Mouse (Mus musculus) liver, postnatal 0 days (tissue): Measurements from ENCODE around the gene Pawr. TPM values are rescaled to one million over a fixed set of nuclear protein-coding genes. Genes with fewer than 3 reads are reported as not detected.

Experiments used
- ATAC-seq: fragments of 200-750 bp; cut with Nextera tagmentation; 2 replicates; pipeline ENCODE4 v1.8.0; 2017; ENCODE audit warnings: mild to moderate bottlenecking, moderate library complexity
- DNase-seq: peaks from one replicate; pipeline ENCODE4 v3.0.0-alpha.2; 2016
- H3K27ac ChIP-seq: fragments of 300-500 bp; sonication (generic); 2 replicates; pipeline ENCODE4 v1.5.1; 2014; ENCODE audit warnings: antibody characterized with exemption, moderate library complexity, mild to moderate bottlenecking, low read depth
- H3K27me3 ChIP-seq: fragments of 300-500 bp; sonication (generic); 2 replicates; pipeline ENCODE4 v1.6.1; 2014; ENCODE audit warnings: low read length, control low read depth, mixed read lengths; ENCODE audit not compliant: insufficient read depth
- H3K36me3 ChIP-seq: fragments of 300-500 bp; sonication (generic); replicated peaks from 2 replicates; pipeline ENCODE4 v1.6.1; 2014; ENCODE audit warnings: mild to moderate bottlenecking, control low read depth, low read length, moderate library complexity, mixed read lengths; ENCODE audit not compliant: insufficient read depth
- H3K4me1 ChIP-seq: fragments of 300-500 bp; sonication (generic); 2 replicates; pipeline ENCODE4 v1.6.1; 2014; ENCODE audit warnings: antibody characterized with exemption, mild to moderate bottlenecking, control low read depth; ENCODE audit not compliant: insufficient read depth
- H3K4me2 ChIP-seq: fragments of 300-500 bp; sonication (generic); 2 replicates; pipeline ENCODE4 v1.6.1; 2014; ENCODE audit warnings: low read depth, mild to moderate bottlenecking, low read length, moderate library complexity, mixed read lengths
- H3K4me3 ChIP-seq: fragments of 300-500 bp; sonication (generic); 2 replicates; pipeline ENCODE4 v1.5.1; 2014; ENCODE audit warnings: low read depth, low read length
- H3K9ac ChIP-seq: fragments of 300-500 bp; sonication (generic); replicated peaks from 2 replicates; pipeline ENCODE4 v1.6.1; 2014; ENCODE audit warnings: mild to moderate bottlenecking, moderate library complexity
- H3K9me3 ChIP-seq: fragments of 300-500 bp; sonication (generic); 2 replicates; pipeline ENCODE4 v1.6.1; 2016; ENCODE audit warnings: mild to moderate bottlenecking, control low read depth, low read length, mixed read lengths
- CTCF ChIP-seq: sonication (generic); IDR thresholded peaks from 2 replicates; pipeline ENCODE4 v1.5.1; 2016; ENCODE audit warnings: antibody characterized with exemption, low read depth
- EP300 ChIP-seq: IDR thresholded peaks from 2 replicates; pipeline ENCODE4 v1.6.1; 2016; ENCODE audit warnings: antibody characterized with exemption, low read depth, mild to moderate bottlenecking
- WGBS: fragments of 180-500 bp; shearing (Covaris S2); extraction: QIAGEN DNeasy Blood & Tissue Kit; methylation state at CpG from one replicate; pipeline ENCODE4 v1.1.7; 2014; ENCODE audit not compliant: insufficient replicate concordance; 5-methylcytosine and 5-hydroxymethylcytosine counted together
- polyA plus RNA-seq: library from polyadenylated mRNA; unstranded; fragments of >200 nt; fragmentation: Nextera tagmentation; extraction: Ambion mirVana; gene quantifications from 2 replicates; pipeline ENCODE4 v1.2.1, GENCODE M21; 2015

Pawr gene
- polyA plus RNA-seq, 1 experiment from 2014 or later, result 3.5 TPM

DNA sequence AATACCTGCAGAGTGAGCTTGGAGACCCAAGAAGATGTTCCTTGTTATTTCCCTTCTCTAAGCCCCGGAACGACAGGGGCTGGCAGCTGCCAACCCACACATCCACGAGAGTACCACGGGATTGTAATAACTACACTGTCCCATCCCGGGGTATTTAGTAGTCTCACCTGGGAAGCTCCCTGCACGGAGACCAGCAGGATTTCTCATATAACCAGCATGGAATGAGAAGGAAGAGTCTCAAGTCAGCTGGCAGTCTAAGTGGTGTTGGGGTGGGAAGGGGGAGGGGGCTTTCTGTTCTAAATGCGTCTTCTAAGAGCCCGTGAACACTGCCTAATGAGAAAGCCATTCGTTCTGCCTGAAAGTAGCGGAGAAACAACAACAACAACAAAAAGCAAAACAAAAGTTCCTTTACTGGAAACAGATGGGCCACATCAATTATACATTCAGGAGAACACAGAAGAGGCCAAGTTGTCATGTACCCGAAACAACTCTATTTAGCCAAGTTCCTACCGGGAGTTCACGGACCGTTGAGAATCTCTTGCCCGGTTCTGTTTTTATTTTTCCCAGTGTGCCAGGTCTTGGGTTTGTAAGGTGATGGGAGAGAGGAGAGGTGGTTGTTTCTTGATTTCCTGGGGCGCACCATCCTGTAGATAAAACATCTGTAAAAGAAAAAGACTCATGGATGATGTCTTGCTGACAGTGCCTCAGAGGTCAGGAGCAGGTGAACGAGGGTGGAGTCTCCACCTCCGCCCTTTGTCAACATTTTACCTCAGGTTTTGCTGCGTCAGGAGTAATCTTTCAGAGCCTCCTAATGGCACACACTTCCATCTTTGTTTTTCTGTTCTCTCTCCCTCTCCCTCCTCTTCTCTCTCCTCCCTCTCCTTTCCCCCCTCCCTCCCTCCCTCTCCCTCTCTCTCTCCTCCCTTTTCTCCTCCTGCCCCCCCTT, 112.3 kb downstream of the Pawr start:
- Histone ChIP-seq H3K27ac (no peak overlapping the region), H3K4me3 (no peak overlapping the region), H3K4me1 (peaks cover 9% of the 10 kb centered on the region), H3K9ac (no peak overlapping the region), H3K36me3 (no peaks in the 10 kb centered on the region), H3K27me3 (no peaks in the 10 kb centered on the region), H3K4me2 (no peak overlapping the region), H3K9me3 (no peaks in the 10 kb centered on the region)
- WGBS, result 73% methylated on average over 19 of the region's 19 CpGs
- TF ChIP-seq EP300, result no peak
- TF ChIP-seq CTCF, result no peak
- DNase-seq (no peak), ATAC-seq (no peak)

- peaks cover 9% of the 10 kb centered on the region for H3K4me1 ChIP-seq
- H3K27me3 ChIP-seq, result no peaks in the 10 kb centered on the region
- H3K4me2 ChIP-seq, result 0 out of 2 replicates have a peak overlapping the region, but pooled peaks have one; percentile 69
- ATAC-seq (no peak), DNase-seq (no peak)
- TF ChIP-seq EP300 (0 out of 2 replicates have a peak, but pooled peaks have one; percentile 12), CTCF (no peak)
- H3K27ac ChIP-seq, result 0 out of 2 replicates have a peak overlapping the region, but pooled peaks have one; percentile 13
- H3K4me3 ChIP-seq, result no peak overlapping the region
- WGBS, result 22% methylated on average over 4 of the region's 4 CpGs
- H3K36me3 ChIP-seq, result no peaks in the 10 kb centered on the region
- H3K9ac ChIP-seq, result no peak overlapping the region
- no peaks in the 10 kb centered on the region for H3K9me3 ChIP-seq
Observed at GRCm38 (mm10) chr10:108445123-108445522, 113.2 kb downstream of the Pawr start.

GRCm38 (mm10) chr10:108445606-108446005, 113.7 kb downstream of the Pawr start:
- Histone ChIP-seq H3K4me3 (no peak overlapping the region), H3K27ac (0 out of 2 replicates have a peak overlapping the region, but pooled peaks have one; percentile 13), H3K9me3 (no peaks in the 10 kb centered on the region), H3K36me3 (no peaks in the 10 kb centered on the region), H3K4me1 (peaks cover 9% of the 10 kb centered on the region), H3K4me2 (peak overlapping the region; percentile 69), H3K9ac (no peak overlapping the region), H3K27me3 (no peaks in the 10 kb centered on the region)
- no peak for TF ChIP-seq CTCF
- no peak for TF ChIP-seq EP300
- ATAC-seq (no peak), DNase-seq (no peak)
- WGBS, result 42% methylated on average over 10 of the region's 10 CpGs

- 6% methylated on average over 19 of the region's 24 CpGs for WGBS
- Histone ChIP-seq H3K27me3 (no peaks in the 10 kb centered on the region), H3K9ac (peak overlapping the region; percentile 50; the same call in 1 of the 2 replicates), H3K9me3 (no peaks in the 10 kb centered on the region), H3K4me1 (peaks cover 9% of the 10 kb centered on the region), H3K27ac (0 out of 2 replicates have a peak overlapping the region, but pooled peaks have one; percentile 4), H3K36me3 (no peaks in the 10 kb centered on the region), H3K4me2 (peak overlapping the region; percentile 69), H3K4me3 (peak overlapping the region; percentile 38)
- ATAC-seq (peak; percentile 77), DNase-seq (peak; percentile 56)
- TF ChIP-seq EP300, result no peak
- TF ChIP-seq CTCF, result peak; percentile 68
Observed at GRCm38 (mm10) chr10:108446041-108446931, 114.4 kb downstream of the Pawr start.

DNA sequence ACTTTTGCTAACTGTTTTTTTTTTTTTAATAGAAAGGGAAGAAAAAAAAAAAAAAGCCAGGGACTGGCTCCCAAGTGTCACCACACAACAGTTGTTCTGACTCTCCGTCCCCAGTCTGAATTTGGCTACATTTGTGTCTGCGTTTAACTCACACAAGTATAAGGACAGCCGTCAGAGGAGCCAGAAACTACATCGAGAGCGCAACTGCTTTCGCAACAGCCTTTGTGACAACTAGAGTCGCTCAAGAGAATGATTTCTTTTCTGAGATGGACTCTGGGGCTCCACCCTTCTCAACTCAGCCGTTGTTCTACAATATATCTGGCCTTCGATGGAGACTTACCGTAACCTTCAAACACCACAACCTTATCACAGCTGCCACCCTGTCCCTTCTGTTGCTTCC, 115.3 kb downstream of the Pawr start:
- H3K4me2 ChIP-seq, result peak overlapping the region; percentile 69
- no peaks in the 10 kb centered on the region for H3K9me3 ChIP-seq
- no peak for ATAC-seq
- H3K4me3 ChIP-seq, result no peak overlapping the region
- H3K9ac ChIP-seq, result no peak overlapping the region; the same call in 1 of the 2 replicates
- 23% methylated on average over 10 of the region's 10 CpGs for WGBS
- no peaks in the 10 kb centered on the region for H3K27me3 ChIP-seq
- TF ChIP-seq EP300 (no peak), CTCF (no peak)
- no peak for DNase-seq
- no peaks in the 10 kb centered on the region for H3K36me3 ChIP-seq
- H3K27ac ChIP-seq, result no peak overlapping the region
- peaks cover 9% of the 10 kb centered on the region for H3K4me1 ChIP-seq

- Histone ChIP-seq H3K36me3 (no peaks in the 10 kb centered on the region), H3K9me3 (no peaks in the 10 kb centered on the region), H3K9ac (no peak overlapping the region), H3K4me1 (peaks cover 9% of the 10 kb centered on the region), H3K27me3 (no peaks in the 10 kb centered on the region), H3K4me3 (no peak overlapping the region), H3K27ac (no peak overlapping the region), H3K4me2 (no peak overlapping the region)
- TF ChIP-seq CTCF (no peak), EP300 (no peak)
- ATAC-seq (no peak), DNase-seq (no peak)
- 58% methylated on average over 11 of the region's 11 CpGs for WGBS
Observed at GRCm38 (mm10) chr10:108448421-108448820, 116.5 kb downstream of the Pawr start.
